Mouse (Mus musculus): ENCODE results near the gene Camkmt. TPM values are rescaled to one million over a fixed set of nuclear protein-coding genes. Genes with fewer than 3 reads are reported as not detected.

Camkmt gene
- total RNA-seq, 2 experiments from 2014 or later: 11.8 to 12.5 TPM

GRCm38 (mm10) chr17:85472687-85473202, 382.4 kb downstream of the Camkmt start:
- intact Hi-C loops (cut with DNase I): no loop called here
- no peak for DNase-seq (ENCODE audit: extremely low spot score in 1 of 2, low spot score in 2 of 2)

DNA sequence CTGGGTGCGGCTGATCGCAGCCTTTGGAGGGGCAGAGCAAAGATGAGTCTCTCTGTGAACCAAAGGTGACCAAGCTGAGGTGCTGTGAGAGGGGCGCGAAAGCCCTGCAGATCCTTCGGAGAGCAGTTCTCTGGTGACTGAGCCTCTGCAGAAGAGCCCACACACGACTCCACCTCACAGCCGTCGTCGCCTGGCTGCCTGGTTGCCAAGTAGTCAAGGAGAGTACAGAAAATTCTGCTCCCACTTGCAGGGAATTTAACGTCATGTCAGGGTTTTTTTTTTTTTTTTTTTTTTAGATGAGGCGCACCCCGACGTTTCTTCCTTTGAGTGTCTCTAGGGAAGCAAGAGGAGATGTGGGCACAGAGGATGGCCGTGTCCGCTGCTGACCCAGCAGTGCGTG, 382.9 kb downstream of the Camkmt start:
- intact Hi-C loops (cut with DNase I): no loop called here

GRCm38 (mm10) chr17:85473881-85474280, 383.5 kb downstream of the Camkmt start:
- intact Hi-C loops (cut with DNase I): no loop called here
- no peak for DNase-seq (ENCODE audit: extremely low spot score in 1 of 2, low spot score in 2 of 2)

More for the DNA sequence above, 382.9 kb downstream of the Camkmt start:
- DNase-seq (ENCODE audit: extremely low spot score in 1 of 2, low spot score in 2 of 2): no peak

DNA sequence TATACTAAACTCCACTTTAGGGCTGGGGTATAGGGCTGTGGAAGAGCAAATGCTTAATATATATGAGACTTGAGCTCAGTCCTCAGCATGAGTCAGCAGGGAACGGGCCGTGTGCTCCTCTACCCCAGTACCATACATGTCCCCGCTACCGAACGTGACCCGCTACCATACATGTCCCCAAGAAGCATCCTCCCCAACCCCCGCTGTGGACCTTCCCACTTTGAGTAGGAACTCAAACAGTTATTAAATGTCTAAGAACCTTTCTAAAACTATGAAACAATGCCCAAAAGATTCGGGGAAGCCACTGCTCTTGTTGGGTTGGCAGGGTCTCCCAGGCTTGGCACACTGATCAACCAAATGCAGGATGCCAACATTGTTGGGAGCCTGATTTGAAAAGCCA, 390.9 kb downstream of the Camkmt start:
- no peak for DNase-seq (ENCODE audit: extremely low spot score in 1 of 2, low spot score in 2 of 2)
- intact Hi-C loops (cut with DNase I): loop anchor here (10.0 kb wide), 1 partner anchor 286 kb away; no protein-coding TSS in a partner anchor

DNA sequence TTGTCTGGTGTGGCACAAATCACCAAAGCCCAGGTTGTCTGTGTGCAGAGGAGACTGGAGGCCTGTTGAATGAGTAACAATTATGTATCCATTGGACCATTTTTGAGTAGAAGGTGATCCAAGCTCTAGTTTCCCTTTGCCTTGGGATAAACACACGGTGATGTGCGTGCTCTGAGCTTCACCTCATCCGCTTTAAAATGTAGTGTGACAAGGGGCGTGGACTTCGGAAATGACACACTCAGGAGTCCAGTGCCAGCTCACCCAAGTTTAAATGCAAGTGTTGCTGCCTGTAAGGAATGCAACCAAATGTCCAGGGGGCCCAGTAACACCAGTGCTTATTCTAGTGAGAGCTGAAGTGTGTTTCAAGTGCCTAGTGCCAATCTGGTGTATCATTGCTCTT, 392.7 kb downstream of the Camkmt start:
- DNase-seq (ENCODE audit: extremely low spot score in 1 of 2, low spot score in 2 of 2): no peak
- intact Hi-C loops (cut with DNase I): loop anchor here (10.0 kb wide), 1 partner anchor 288 kb away; no protein-coding TSS in a partner anchor

DNA sequence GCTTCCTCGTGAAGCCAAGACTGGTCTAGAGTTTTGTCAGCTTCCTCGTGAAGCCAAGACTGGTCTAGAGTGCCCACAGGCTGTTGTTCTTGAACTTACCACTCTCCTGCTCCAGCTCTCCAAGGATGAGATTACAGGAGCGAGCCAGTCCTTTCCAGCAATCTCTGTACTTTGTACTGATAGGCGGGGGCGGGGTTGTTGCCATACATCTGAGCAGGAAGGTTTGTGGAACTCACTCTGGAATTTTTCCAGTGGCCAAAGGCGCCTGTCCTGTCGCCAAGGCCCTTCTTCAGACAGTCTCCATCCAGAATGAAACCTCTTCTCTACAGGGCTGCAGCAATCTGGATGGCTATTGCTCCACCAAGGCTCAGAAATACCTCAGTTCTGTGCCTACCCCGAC, 393.7 kb downstream of the Camkmt start:
- intact Hi-C loops (cut with DNase I): loop anchor here (10.0 kb wide), 1 partner anchor 289 kb away; no protein-coding TSS in a partner anchor
- no peak for DNase-seq (ENCODE audit: extremely low spot score in 1 of 2, low spot score in 2 of 2)

DNA sequence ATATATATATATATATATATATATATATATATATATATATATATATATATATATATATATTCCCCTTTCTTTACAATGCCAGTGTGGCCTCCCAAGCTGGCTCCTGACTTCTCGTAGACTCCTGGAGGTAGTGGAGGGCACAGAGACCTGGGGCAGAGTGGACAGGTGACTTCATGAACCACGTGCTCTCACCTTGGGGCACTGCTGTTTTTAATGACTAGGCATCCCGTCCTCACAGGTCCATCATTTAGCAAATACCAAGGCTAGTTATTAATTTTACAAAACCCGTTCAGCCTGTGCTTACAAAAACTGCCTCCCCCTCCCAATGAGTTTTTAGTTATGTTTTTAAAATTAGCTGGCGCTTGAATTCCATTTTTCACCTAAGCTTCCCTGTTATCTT, 394.2 kb downstream of the Camkmt start:
- intact Hi-C loops (cut with DNase I): loop anchor here (10.0 kb wide), 1 partner anchor 290 kb away; no protein-coding TSS in a partner anchor
- DNase-seq (ENCODE audit: extremely low spot score in 1 of 2, low spot score in 2 of 2): no peak

DNA sequence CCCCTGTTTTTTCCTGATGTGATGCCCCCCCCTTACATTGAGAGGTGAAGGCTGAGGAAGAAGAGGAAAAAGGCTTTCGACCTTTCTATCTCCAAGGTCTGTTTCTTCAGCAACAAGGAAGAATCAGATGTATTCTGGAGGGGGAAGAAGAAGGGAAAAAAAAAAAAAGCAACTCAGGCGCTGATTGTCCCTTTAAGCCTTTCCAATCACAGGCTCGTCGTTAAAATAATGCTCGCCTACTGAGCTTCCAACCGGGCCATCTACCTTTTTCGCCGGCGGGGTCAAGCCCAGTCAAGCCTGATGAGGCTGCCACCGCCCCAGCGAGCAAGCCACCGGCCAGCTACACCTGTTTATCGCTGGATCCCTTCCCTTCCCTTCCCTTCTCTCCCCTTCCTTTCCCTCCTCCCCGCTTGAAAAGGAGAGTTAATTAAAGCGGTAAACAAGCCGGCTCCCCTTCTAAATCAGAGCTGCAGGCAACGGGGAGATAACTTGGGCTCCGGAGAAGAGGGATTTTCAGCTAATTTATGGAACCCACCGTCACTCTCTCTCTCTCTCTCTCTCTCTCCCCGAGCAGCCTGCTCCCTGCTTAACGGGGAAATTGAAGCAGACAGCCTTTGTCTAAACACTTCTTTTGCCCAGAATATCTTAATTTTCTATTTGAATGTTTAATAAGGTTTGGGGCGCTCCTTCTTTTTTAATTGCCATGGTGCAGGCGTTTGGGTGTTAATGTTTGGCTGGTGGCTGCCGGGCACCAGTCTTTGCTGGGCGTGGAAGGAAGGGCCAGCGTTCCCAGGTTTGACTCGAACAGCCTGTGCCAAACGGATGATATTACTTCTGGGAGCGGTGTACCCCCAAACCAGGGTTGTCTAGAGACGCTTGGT, 395.0 kb downstream of the Camkmt start:
- no peak for DNase-seq (ENCODE audit: extremely low spot score in 1 of 2, low spot score in 2 of 2)

DNA sequence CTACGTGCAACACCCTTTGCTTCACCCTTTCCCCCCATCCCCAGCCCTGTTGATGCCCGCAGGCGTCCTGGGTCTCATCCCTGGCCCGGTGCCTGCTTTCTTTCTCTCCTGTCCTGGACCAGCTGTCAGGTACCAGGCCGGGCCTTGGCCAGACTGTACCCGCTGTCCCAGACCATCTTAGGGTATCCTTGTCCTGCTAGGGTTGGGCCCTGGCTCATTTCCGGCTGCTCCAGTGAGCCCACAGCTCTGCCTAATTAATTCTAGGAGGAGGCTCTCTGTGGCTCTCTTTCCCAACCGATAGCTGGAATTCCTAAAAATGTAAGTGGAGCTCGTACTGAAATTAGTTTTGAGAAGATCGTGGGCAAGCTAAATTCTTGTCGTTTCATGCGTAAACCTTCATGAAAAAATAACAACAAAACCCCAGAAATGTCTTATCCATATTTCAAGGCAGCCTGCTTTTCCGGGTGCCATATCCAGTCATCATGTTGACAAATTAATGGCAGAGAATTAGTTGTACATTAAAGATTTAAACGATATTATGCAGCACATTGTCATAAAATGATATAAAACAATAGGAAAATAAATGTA, 395.7 kb downstream of the Camkmt start:
- intact Hi-C loops (cut with DNase I): loop anchor here (5.0 to 10.0 kb wide), 3 partner anchors 126 to 291 kb away; partner anchors contain the start of genes Six2 and Six3
- DNase-seq (ENCODE audit: extremely low spot score in 1 of 2, low spot score in 2 of 2): peak in 1 of 2 experiments; percentile 26

More for the DNA sequence above, 395.0 kb downstream of the Camkmt start:
- intact Hi-C loops (cut with DNase I): loop anchor here (5.0 to 10.0 kb wide), 3 partner anchors 127 to 291 kb away; partner anchors contain the start of genes Six2 and Six3

DNA sequence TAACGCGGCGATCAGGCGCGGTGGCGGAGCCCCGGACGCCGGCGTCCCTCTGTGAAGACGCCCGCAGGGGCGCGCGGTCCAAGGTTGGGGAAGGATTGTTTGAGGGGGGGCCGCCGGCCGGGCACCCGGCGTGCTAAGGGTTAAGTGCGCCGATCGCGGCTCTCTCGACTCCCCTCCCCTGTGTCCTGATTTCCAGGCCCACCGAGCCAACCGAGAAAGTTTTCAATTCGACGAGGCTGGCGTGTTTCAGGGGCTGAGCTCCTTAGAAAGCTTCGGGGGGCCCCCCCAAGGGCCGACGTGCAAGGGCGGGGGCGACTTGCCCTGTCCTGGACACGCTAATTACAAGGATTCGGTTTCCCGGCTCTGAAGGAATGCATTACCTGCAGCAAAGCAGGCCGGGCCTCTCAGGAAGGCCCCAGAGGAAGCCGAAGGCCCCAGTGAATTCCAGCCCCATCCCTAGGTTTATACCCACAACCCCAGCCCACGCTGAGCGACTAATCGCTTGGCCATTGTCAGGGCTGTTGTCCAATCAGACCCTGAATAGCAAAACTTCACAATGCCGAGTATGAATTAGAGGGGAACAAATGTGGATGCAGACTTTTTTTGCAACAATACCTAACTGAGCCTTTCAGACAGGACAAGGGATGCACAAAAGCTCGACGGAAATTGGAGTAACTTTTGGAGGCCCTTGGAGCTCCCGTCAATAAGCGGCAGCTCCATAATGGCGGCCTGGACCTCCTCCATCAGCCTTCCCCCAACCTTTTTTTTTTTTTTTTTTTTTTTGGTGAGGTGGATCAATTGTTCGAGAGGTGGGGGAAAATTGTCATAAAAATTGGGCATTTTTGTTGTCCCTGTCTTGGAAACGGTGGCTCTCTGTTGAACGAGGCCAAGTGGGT, 396.5 kb downstream of the Camkmt start:
- intact Hi-C loops (cut with DNase I): loop anchor here (5.0 to 10.0 kb wide), 3 partner anchors 125 to 292 kb away; partner anchors contain the start of genes Six2 and Six3
- no peak for DNase-seq (ENCODE audit: extremely low spot score in 1 of 2, low spot score in 2 of 2)

DNA sequence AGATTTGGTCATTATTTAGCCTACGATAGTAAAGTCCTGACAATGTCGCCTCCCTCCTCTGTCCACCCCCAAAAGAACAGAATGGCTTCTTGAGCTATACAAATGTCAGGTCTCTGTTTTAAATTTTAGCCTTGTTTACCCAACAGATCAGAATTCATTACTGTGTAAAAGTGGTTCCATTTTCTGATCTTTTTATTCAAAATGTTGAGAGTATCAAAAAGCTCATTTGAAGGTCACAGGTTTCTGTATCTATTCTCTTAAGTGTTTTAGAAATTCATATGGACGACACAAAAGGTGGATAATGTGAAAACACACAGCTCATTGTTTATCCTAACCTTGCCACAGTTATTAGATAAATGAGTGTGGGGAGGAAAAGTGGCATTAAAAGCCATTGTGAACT, 397.2 kb downstream of the Camkmt start:
- DNase-seq (ENCODE audit: extremely low spot score in 1 of 2, low spot score in 2 of 2): no peak
- intact Hi-C loops (cut with DNase I): loop anchor here (5.0 to 10.0 kb wide), 3 partner anchors 125 to 293 kb away; partner anchors contain the start of genes Six2 and Six3

GRCm38 (mm10) chr17:85488601-85489487, 398.5 kb downstream of the Camkmt start:
- intact Hi-C loops (cut with DNase I): loop anchor here (5.0 to 10.0 kb wide), 3 partner anchors 123 to 294 kb away; partner anchors contain the start of genes Six2 and Six3
- no peak for DNase-seq (ENCODE audit: extremely low spot score in 1 of 2, low spot score in 2 of 2)

DNA sequence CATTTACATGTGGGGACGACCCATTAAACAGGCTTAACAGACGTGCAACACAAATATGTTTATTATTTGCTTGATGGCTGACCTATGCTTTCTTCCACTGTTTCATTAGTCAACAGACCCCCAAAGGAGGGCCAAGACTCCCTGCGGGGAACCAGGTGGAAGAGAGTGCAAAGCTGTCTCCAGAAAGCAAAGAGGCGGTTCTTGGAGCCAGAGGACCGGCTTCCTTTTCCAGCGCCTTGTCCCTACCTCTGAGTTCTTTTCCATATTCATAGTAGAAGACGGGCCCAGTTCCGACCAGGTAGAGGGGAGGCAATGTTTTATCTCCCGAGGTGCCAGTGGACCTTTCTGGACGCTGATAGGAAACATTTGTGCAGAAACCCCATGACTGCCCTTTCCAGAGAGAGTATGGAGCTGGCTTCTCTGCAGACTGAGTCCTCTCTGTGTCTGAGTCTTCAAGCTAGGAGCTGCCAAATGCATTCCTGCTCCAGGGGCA, 399.2 kb downstream of the Camkmt start:
- intact Hi-C loops (cut with DNase I): loop anchor here (5.0 to 10.0 kb wide), 3 partner anchors 123 to 295 kb away; partner anchors contain the start of genes Six2 and Six3
- DNase-seq (ENCODE audit: extremely low spot score in 1 of 2, low spot score in 2 of 2): no peak

DNA sequence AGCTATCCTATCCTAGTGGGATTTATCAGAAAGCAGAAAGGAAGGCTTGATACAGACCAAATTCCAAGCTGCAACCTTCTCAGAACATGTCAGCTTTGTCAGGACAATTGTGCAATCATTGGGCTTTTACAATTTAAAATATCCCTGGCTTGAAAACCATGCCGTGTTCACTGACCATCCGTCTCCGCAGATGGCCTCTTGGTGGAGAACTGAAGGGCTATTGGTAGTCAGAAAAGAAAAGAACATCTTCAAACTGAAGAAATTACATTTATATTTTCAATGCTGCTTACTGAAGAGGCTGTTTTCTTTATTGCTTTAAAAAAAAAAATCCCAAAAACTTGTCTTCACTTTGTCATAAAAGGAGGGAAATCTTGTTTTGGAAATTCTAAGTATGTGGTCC, 401.1 kb downstream of the Camkmt start:
- intact Hi-C loops (cut with DNase I): no loop called here

DNA sequence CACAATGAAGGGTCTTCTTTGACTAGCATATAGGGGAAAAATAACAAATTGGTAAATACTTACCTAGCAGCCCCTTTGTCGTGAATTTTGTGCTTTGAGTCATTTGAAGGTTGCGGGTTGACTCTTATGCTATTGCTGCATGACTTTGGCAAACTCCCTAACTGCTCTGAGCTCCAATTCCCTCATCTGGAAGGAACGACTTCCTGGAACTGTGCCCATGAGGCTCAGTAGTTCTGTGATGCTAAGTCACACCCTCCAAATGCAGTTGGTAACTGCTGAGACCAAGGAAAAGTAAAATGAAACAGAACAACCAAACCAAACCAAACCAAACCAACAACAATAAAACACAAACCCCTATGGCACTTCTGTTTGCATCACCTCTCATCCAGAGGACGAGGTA, 403.2 kb downstream of the Camkmt start:
- DNase-seq (ENCODE audit: extremely low spot score in 1 of 2, low spot score in 2 of 2): no peak
- intact Hi-C loops (cut with DNase I): no loop called here

More for the DNA sequence above, 401.1 kb downstream of the Camkmt start:
- DNase-seq (ENCODE audit: extremely low spot score in 1 of 2, low spot score in 2 of 2): no peak

GRCm38 (mm10) chr17:85495012-85495754, 404.8 kb downstream of the Camkmt start:
- no peak for DNase-seq (ENCODE audit: extremely low spot score in 1 of 2, low spot score in 2 of 2)
- intact Hi-C loops (cut with DNase I): no loop called here

Measured in left cerebral cortex, postnatal 10 days (tissue).